Mouse (Mus musculus): ENCODE data around the gene Aldh1l2. TPM values are rescaled to one million over a fixed set of nuclear protein-coding genes. Genes with fewer than 3 reads are reported as not detected.
"Not testable (repeated sequence)": the region's sequence is repeated elsewhere in the genome, so short reads cannot be mapped to it uniquely, and the experiment has no call there.

The Aldh1l2 gene
- polyA plus RNA-seq, 1 experiment from 2014 or later, result 10.5 TPM

DNA sequence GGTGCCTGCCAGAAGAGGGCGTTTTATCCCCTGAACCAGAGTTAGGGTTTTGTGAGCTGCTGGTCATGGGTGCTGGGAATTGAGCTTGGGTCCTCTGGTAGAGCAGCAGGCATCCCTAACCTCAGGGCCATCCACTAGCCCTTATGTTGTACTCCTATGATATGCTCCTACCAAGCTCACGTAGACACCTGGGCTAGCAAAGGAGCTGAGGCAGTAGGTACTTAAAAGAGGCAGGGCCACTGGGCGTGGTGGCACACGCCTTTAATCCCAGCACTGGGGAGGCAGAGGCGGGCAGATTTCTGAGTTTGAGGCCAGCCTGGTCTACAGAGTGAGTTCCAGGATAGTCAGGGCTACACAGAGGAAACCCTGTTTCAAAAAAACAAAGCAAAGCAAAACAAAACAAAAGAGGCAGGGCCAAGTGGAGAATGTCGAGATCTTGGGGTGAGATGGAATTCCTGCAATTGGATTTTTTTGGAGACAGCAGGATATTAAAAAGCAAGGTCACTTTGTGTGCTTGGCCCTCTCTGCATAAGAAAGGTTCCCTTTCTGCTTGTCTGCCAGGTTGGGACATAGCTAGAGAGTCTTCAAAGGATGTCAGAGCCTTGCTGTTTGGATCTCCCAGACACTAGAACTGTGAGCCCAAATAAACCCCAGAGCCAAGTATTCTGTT lies 5.5 kb upstream of the Aldh1l2 start:
- no peak for DNase-seq (ENCODE audit: low spot score)
- H3K4me2 ChIP-seq (ENCODE audit: low read length), result no peak overlapping the region
- peaks cover under 1% of the 10 kb centered on the region for H3K4me1 ChIP-seq (ENCODE audit: control insufficient read depth, insufficient read depth, low read length)
- H3K9me3 ChIP-seq (replicated peaks; ENCODE audit: control insufficient read depth, low read length), result no peaks in the 10 kb centered on the region
- H3K27me3 ChIP-seq (replicated peaks; ENCODE audit: control insufficient read depth, insufficient read depth, low read length), result no peaks in the 10 kb centered on the region
- no peak for ATAC-seq
- H3K36me3 ChIP-seq (ENCODE audit: control insufficient read depth, insufficient read depth, low read length), result no peaks in the 10 kb centered on the region
- 76% methylated on average over 6 of the region's 6 CpGs for WGBS
- H3K4me3 ChIP-seq (ENCODE audit: low read depth, low read length), result no peak overlapping the region
- no peak overlapping the region for H3K27ac ChIP-seq (ENCODE audit: low read depth, low read length)
- no peak overlapping the region for H3K9ac ChIP-seq (ENCODE audit: low read length)

- no peak overlapping the region for H3K4me3 ChIP-seq (ENCODE audit: low read depth, low read length)
- H3K4me2 ChIP-seq (ENCODE audit: low read length), result no peak overlapping the region
- no peak for DNase-seq (ENCODE audit: low spot score)
- no peaks in the 10 kb centered on the region for H3K4me1 ChIP-seq (ENCODE audit: control insufficient read depth, insufficient read depth, low read length)
- no peak overlapping the region for H3K9ac ChIP-seq (ENCODE audit: low read length)
- no peak for ATAC-seq
- 7% methylated on average over 1 of the region's 1 CpGs for WGBS
- H3K27me3 ChIP-seq (replicated peaks; ENCODE audit: control insufficient read depth, insufficient read depth, low read length), result no peaks in the 10 kb centered on the region
- H3K9me3 ChIP-seq (replicated peaks; ENCODE audit: control insufficient read depth, low read length), result no peaks in the 10 kb centered on the region
- no peaks in the 10 kb centered on the region for H3K36me3 ChIP-seq (ENCODE audit: control insufficient read depth, insufficient read depth, low read length)
- no peak overlapping the region for H3K27ac ChIP-seq (ENCODE audit: low read depth, low read length)
These were observed 2.5 kb upstream of the Aldh1l2 start for GRCm38 (mm10) chr10:83536436-83536835.

- DNase-seq (ENCODE audit: low spot score) (peak; percentile 64), ATAC-seq (peak; percentile 75)
- 4% methylated on average over 27 of the region's 27 CpGs for WGBS
- Histone ChIP-seq H3K27me3 (replicated peaks; ENCODE audit: control insufficient read depth, insufficient read depth, low read length) (no peaks in the 10 kb centered on the region), H3K4me2 (ENCODE audit: low read length) (peak overlapping the region; percentile 73), H3K9me3 (replicated peaks; ENCODE audit: control insufficient read depth, low read length) (no peaks in the 10 kb centered on the region), H3K4me1 (ENCODE audit: control insufficient read depth, insufficient read depth, low read length) (no peaks in the 10 kb centered on the region), H3K36me3 (ENCODE audit: control insufficient read depth, insufficient read depth, low read length) (no peaks in the 10 kb centered on the region), H3K9ac (ENCODE audit: low read length) (peak overlapping the region; percentile 83), H3K27ac (ENCODE audit: low read depth, low read length) (peak overlapping the region; percentile 75), H3K4me3 (ENCODE audit: low read depth, low read length) (peak overlapping the region; percentile 51)
These were observed 556 bp downstream of the Aldh1l2 start for GRCm38 (mm10) chr10:83533258-83533909.

- no peak overlapping the region for H3K4me2 ChIP-seq (ENCODE audit: low read length)
- H3K36me3 ChIP-seq (ENCODE audit: control insufficient read depth, insufficient read depth, low read length), result peaks cover 15% of the 10 kb centered on the region; the same call in 1 of the 2 replicates
- 89% methylated on average over 6 of the region's 6 CpGs for WGBS
- H3K27me3 ChIP-seq (replicated peaks; ENCODE audit: control insufficient read depth, insufficient read depth, low read length), result no peaks in the 10 kb centered on the region
- no peaks in the 10 kb centered on the region for H3K9me3 ChIP-seq (replicated peaks; ENCODE audit: control insufficient read depth, low read length)
- H3K27ac ChIP-seq (ENCODE audit: low read depth, low read length), result no peak overlapping the region
- DNase-seq (ENCODE audit: low spot score), result no peak
- ATAC-seq, result no peak
- no peaks in the 10 kb centered on the region for H3K4me1 ChIP-seq (ENCODE audit: control insufficient read depth, insufficient read depth, low read length)
- no peak overlapping the region for H3K4me3 ChIP-seq (ENCODE audit: low read depth, low read length)
- H3K9ac ChIP-seq (ENCODE audit: low read length), result no peak overlapping the region
These were observed 3.5 kb downstream of the Aldh1l2 start for GRCm38 (mm10) chr10:83530384-83530967.

- H3K27ac ChIP-seq (ENCODE audit: low read depth, low read length); H3K4me3 ChIP-seq (ENCODE audit: low read depth, low read length); H3K9me3 ChIP-seq (replicated peaks; ENCODE audit: control insufficient read depth, low read length); H3K27me3 ChIP-seq (replicated peaks; ENCODE audit: control insufficient read depth, insufficient read depth, low read length); H3K4me1 ChIP-seq (ENCODE audit: control insufficient read depth, insufficient read depth, low read length); ATAC-seq; H3K4me2 ChIP-seq (ENCODE audit: low read length); DNase-seq (ENCODE audit: low spot score); H3K9ac ChIP-seq (ENCODE audit: low read length): not testable (repeated sequence)
- H3K36me3 ChIP-seq (ENCODE audit: control insufficient read depth, insufficient read depth, low read length), result peaks cover 44% of the 10 kb centered on the region
These were observed 9.7 kb downstream of the Aldh1l2 start for GRCm38 (mm10) chr10:83524238-83524637.

DNA sequence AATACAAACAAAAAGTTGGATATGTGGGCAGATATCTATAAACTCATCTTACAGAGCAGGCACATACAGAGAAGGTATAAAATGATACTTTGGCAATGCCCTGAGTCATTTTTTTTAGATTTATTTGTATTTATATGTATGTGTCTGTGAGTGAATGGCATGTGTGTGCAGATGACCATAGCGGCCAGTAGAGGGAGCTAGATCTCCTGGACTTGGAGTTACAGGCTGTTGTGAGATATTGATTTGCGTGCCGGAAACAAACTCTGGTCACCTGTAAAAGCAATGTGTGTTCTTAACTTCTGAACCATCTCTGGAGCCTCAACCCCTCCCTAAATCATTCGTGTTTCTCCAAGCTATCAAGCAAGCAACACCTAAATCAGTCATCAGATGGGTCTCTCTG lies 12.9 kb downstream of the Aldh1l2 start:
- peaks cover 37% of the 10 kb centered on the region for H3K36me3 ChIP-seq (ENCODE audit: control insufficient read depth, insufficient read depth, low read length)
- H3K9me3 ChIP-seq (replicated peaks; ENCODE audit: control insufficient read depth, low read length), result no peaks in the 10 kb centered on the region
- ATAC-seq (no peak), DNase-seq (ENCODE audit: low spot score) (no peak)
- no peak overlapping the region for H3K4me3 ChIP-seq (ENCODE audit: low read depth, low read length)
- no peaks in the 10 kb centered on the region for H3K27me3 ChIP-seq (replicated peaks; ENCODE audit: control insufficient read depth, insufficient read depth, low read length)
- H3K4me2 ChIP-seq (ENCODE audit: low read length), result no peak overlapping the region
- no peak overlapping the region for H3K9ac ChIP-seq (ENCODE audit: low read length)
- no peaks in the 10 kb centered on the region for H3K4me1 ChIP-seq (ENCODE audit: control insufficient read depth, insufficient read depth, low read length)
- H3K27ac ChIP-seq (ENCODE audit: low read depth, low read length), result no peak overlapping the region
- 83% methylated on average over 4 of the region's 4 CpGs for WGBS

GRCm38 (mm10) chr10:83513736-83514135 lies 20.2 kb downstream of the Aldh1l2 start:
- H3K27me3 ChIP-seq (replicated peaks; ENCODE audit: control insufficient read depth, insufficient read depth, low read length), result no peaks in the 10 kb centered on the region
- H3K9me3 ChIP-seq (replicated peaks; ENCODE audit: control insufficient read depth, low read length), result no peaks in the 10 kb centered on the region
- H3K27ac ChIP-seq (ENCODE audit: low read depth, low read length), result no peak overlapping the region
- no peak overlapping the region for H3K9ac ChIP-seq (ENCODE audit: low read length)
- no peak overlapping the region for H3K4me3 ChIP-seq (ENCODE audit: low read depth, low read length)
- 88% methylated on average over 8 of the region's 8 CpGs for WGBS
- H3K36me3 ChIP-seq (ENCODE audit: control insufficient read depth, insufficient read depth, low read length), result peaks cover 22% of the 10 kb centered on the region
- no peaks in the 10 kb centered on the region for H3K4me1 ChIP-seq (ENCODE audit: control insufficient read depth, insufficient read depth, low read length)
- ATAC-seq (no peak), DNase-seq (ENCODE audit: low spot score) (no peak)
- H3K4me2 ChIP-seq (ENCODE audit: low read length), result no peak overlapping the region

DNA sequence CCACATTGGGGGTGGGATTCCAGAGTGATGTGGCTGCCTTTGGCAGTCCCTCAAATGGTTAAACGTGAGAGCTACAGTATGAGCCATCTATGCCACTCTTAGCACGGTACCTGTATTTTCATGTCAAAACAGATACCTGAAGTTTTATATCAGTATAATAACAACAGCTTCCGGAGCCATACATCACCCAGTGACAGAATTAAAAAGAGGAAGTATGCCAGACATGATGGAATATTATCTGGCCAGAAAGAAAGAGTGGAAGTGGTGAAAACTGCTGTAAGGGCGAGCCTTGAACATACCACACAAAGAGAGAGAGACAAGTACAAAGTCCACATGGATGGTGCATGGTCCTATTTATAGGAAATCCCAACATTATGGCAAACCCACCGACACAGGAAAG lies 22.6 kb downstream of the Aldh1l2 start:
- 80% methylated on average over 5 of the region's 5 CpGs for WGBS
- H3K36me3 ChIP-seq (ENCODE audit: control insufficient read depth, insufficient read depth, low read length), result peaks cover 35% of the 10 kb centered on the region

More for the DNA sequence above, 22.6 kb downstream of the Aldh1l2 start:
- DNase-seq (ENCODE audit: low spot score) (no peak), ATAC-seq (no peak)
- no peak overlapping the region for H3K27ac ChIP-seq (ENCODE audit: low read depth, low read length)
- no peaks in the 10 kb centered on the region for H3K4me1 ChIP-seq (ENCODE audit: control insufficient read depth, insufficient read depth, low read length)
- no peaks in the 10 kb centered on the region for H3K9me3 ChIP-seq (replicated peaks; ENCODE audit: control insufficient read depth, low read length)
- no peak overlapping the region for H3K9ac ChIP-seq (ENCODE audit: low read length)
- H3K4me3 ChIP-seq (ENCODE audit: low read depth, low read length), result no peak overlapping the region
- H3K27me3 ChIP-seq (replicated peaks; ENCODE audit: control insufficient read depth, insufficient read depth, low read length), result no peaks in the 10 kb centered on the region
- no peak overlapping the region for H3K4me2 ChIP-seq (ENCODE audit: low read length)

All from forebrain, embryonic 14.5 days (tissue).